Mouse (Mus musculus) skeletal muscle tissue, postnatal 0 days (tissue): ENCODE measurements around the gene Cdh8. TPM values are rescaled to one million over a fixed set of nuclear protein-coding genes. Genes with fewer than 3 reads are reported as not detected.

ENCODE experiments used
- polyA plus RNA-seq: library from polyadenylated mRNA; unstranded; fragments of >200 nt; fragmentation: Nextera tagmentation; extraction: Ambion mirVana; gene quantifications from 2 replicates; pipeline ENCODE4 v1.2.1, GENCODE M21; 2015

Cdh8 gene
- polyA plus RNA-seq = 0.06 and 0.16 TPM in 2 replicates

DNA sequence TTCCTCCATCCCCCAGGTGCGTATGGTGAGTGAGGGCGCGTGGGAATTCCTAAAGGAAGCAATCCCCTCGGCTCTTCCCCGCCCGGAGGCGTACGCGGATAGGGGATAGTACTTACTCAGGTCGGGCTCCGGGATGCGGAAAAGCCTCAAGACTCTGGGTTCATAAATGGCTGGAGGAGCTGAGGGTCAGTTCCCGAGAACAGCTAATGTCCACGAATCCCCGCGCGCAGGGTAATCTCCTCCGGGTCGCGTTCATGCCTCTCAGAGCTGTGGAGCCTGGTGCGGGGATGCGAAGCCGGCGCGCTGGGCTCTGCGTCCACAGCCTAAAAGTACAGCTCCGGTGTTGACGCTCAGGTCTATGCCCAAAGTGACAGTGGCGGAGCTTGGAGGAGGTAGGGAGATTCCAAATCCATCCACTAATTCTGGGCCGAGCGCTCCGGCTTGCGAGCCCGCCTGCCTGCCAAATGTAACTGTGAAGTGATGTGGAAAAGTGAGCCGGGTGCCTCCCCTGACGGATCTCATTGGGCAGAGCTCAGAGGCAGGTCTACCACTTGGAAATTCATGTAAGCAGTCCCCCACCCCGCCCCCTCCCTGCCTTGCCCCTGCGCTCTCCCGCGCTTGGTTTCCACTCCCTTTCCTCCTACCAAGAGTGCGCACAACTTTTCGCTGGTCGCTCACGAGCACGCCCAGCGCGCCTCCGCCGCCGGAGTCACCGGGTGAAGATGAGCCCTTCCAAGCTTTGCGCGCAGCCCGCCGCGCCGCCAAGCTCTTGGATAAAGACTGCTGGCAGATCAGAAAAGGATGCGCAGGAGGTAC, at the start of gene Cdh8:
Gene Cdh8 (minus strand): TSS at position 506 of the 816 bp plus-strand sequence.

